Mouse (Mus musculus): ENCODE measurements around the gene Frrs1.

Frrs1 gene

DNA sequence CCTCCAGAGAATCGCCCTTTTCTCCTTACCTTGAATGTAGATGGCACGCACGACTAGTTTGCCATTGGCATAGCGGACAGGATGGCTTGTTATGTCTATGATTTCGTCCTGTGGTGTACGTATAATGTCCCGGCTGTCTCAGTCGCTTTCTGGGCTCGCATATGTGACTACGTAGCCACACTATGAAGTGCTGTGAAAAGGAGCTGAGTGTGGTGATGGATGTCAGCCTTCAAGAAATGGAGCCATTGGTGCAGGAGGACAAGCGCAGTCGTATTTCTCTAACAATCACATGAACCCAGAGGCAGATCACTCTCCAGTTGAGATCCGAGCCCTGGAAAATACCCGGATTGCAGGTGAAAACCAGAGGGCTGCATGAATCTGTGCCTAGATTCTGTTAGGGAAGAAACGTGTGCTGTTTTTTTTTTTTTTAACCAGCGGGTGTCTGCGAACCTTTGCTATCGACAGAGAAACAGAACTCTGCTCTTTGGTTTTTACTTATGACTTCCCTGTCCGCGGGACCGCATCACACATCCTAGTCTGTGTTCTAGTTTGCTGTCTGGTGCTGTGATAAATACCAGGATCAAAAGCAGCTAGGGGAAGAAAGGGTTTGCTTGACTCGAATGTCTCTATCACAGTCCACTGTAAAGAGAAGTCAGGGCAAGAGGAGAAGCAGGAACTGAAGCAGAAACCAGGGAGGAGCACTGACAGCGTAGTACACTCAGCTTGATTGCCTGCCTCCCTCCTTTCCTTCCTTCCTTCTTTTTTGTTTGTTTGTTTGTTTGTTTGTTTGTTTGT is 22.4 kb upstream of the Frrs1 start:
- ChIA-PET CTCF (interaction anchor here in 3 of 4 experiments (0.7 to 3.4 kb wide), 18 partner anchors 14 to 900 kb away, joined by 3 to 20 read pairs (median 6); partner anchors contain the start of gene Dbt (in 1 of the 3)), POLR2A (interaction anchor here (0.6 to 2.8 kb wide), 23 partner anchors 12 to 572 kb away, joined by 3 to 18 read pairs (median 4); partner anchors contain the start of genes Frrs1 (in 2 of the 4), Agl (in 1 of the 4) and Rtca (in 1 of the 4))

GRCm38 (mm10) chr3:116841311-116841710 is 18.0 kb upstream of the Frrs1 start:
- CTCF ChIA-PET, result interaction anchor here in 2 of 4 experiments (0.6 to 0.9 kb wide), 5 partner anchors 15 to 501 kb away, joined by 3 to 4 read pairs (median 4); partner anchors contain the start of gene Dbt (in 1 of the 2)

DNA sequence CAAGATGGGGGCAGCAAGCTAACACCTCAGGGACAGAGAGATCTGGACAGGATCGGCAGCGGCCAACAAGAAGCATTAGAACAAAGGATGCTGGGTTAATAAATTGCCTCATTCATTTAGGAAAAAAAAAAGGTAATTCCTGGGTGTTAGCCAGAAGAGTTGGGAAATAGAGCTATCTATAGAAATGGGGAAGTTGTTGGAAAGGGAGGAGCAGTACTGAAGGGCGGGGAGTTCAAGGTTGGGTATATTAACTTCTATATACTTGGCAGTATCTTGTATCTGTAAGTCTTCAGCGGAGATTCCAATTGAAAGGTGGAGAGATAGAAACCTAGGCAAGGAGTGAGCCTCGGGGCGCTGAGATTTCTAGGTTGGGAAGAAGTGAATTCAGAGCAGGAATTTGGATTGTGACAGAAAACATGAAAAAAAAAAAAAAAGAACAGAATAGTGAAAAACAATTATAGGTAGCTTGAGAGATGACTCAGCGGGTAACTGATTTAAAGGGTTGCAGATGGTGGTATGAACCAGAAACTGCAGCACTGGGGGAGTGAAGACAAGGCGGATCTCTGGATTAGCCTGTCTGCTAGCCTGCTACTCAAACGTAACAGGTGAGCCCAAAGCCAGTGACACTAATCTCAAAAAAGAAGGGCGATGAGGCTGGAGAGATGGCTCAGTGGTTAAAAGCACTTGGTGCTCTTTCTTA is 14.2 kb upstream of the Frrs1 start:
- ChIA-PET POLR2A (interaction anchor here in 2 of 4 experiments (0.6 to 1.9 kb wide), 3 partner anchors 16 to 224 kb away, joined by 3 to 6 read pairs (median 3); no protein-coding TSS in a partner anchor), CTCF (interaction anchor here in 1 of 4 experiments (0.5 to 0.7 kb wide), 2 partner anchors 49 to 364 kb away, joined by 3 read pairs; no protein-coding TSS in a partner anchor)

More at GRCm38 (mm10) chr3:116841311-116841710, 18.0 kb upstream of the Frrs1 start:
- POLR2A ChIA-PET, result interaction anchor here (0.6 to 2.5 kb wide), 13 partner anchors 11 to 511 kb away, joined by 3 to 16 read pairs (median 4); partner anchors contain the start of gene Frrs1 (in 1 of the 4)

GRCm38 (mm10) chr3:116846084-116846483 is 13.2 kb upstream of the Frrs1 start:
- POLR2A ChIA-PET, result interaction anchor here in 2 of 4 experiments (1.3 to 1.9 kb wide), 2 partner anchors 15 to 25 kb away, joined by 3 to 6 read pairs; no protein-coding TSS in a partner anchor
- CTCF ChIA-PET, result no interaction called here

- ChIA-PET CTCF (no interaction called here), POLR2A (no interaction called here)
Observed at GRCm38 (mm10) chr3:116848099-116848498, 11.2 kb upstream of the Frrs1 start.

GRCm38 (mm10) chr3:116848936-116849335 is 10.3 kb upstream of the Frrs1 start:
- CTCF ChIA-PET, result no interaction called here
- POLR2A ChIA-PET, result interaction anchor here in 3 of 4 experiments (0.6 to 0.7 kb wide), 3 partner anchors 13 to 1200 kb away, joined by 3 to 5 read pairs (median 4); no protein-coding TSS in a partner anchor

DNA sequence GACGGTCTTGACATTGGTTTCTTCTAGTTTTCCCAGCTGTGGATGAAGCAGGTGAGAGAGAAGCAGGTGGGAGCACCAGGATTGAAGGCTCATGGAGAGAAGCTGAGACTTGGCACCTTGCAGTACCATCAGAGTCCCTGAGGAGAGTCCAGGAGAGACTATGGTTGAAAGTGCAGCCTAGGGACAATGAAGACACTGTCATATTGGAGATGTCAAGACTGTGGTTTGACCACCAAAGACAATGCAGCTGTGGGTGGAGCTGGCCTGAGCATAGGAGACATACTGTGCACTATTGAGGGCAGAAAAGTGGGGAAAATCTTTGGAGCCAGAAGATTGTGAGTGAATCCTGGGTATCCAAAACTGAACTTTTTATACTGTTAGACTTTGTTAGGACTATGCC is 8.9 kb upstream of the Frrs1 start:
- ChIA-PET POLR2A (interaction anchor here in 1 of 4 experiments (0.8 to 0.9 kb wide), 2 partner anchors 9 to 11 kb away, joined by 3 read pairs; partner anchors contain the start of gene Frrs1), CTCF (no interaction called here)

DNA sequence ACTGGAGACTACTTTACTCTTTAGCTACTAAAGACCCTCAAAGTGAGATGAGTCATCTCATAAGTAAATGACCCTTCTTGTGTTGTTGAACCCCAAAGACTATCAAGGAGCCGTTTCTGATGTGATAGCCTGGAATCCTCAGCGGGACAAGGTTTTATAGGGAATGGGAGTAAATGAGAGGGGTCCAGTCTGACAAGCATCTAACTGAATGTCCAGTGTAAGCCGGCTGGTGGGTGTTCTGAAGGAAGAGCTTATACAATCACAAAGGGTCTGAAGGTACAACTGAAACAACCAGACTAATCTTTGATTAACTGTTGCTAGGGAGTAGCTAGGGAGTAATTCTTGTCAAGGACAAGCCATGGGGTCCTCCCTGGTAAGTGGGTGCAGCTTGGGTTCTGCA is 6.8 kb upstream of the Frrs1 start:
- CTCF ChIA-PET, result no interaction called here
- POLR2A ChIA-PET, result interaction anchor here in 2 of 4 experiments (0.6 to 1.3 kb wide), 6 partner anchors 9 to 1226 kb away, joined by 3 to 4 read pairs (median 3); no protein-coding TSS in a partner anchor

GRCm38 (mm10) chr3:116857611-116858010 is 1.7 kb upstream of the Frrs1 start:
- ChIA-PET POLR2A (interaction anchor here in 1 of 4 experiments (0.8 to 1.3 kb wide), 4 partner anchors 11 to 23 kb away, joined by 3 to 6 read pairs (median 4); no protein-coding TSS in a partner anchor), CTCF (interaction anchor here in 2 of 4 experiments (0.5 kb wide), 2 partner anchors 67 to 532 kb away, joined by 3 to 4 read pairs; no protein-coding TSS in a partner anchor)

DNA sequence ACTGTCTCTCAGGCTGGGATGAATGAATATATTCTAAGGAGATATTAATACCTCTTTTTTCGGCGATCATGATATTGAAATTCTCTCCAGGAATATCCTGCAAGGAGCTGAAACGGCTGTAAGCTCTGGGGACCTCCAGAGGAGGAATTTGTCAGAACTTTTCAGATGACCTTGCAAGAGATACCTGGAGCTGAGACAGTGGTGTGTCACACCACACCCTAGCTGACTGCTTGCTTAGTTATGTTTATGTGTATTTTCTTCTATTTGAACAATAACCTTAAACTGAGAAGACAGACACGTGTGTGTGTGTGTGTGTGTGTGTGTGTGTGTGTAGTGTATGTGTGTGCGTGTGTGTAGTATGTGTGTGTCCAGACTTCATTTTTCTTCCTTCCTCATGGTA is 488 bp downstream of the Frrs1 start:
- ChIA-PET CTCF (interaction anchor here in 2 of 4 experiments (0.6 to 1.0 kb wide), 2 partner anchors 8 to 519 kb away, joined by 3 to 4 read pairs; no protein-coding TSS in a partner anchor), POLR2A (interaction anchor here in 3 of 4 experiments (0.5 to 4.5 kb wide), 15 partner anchors 9 to 853 kb away, joined by 3 to 24 read pairs (median 3); partner anchors contain the start of gene Dbt (in 1 of the 3))

DNA sequence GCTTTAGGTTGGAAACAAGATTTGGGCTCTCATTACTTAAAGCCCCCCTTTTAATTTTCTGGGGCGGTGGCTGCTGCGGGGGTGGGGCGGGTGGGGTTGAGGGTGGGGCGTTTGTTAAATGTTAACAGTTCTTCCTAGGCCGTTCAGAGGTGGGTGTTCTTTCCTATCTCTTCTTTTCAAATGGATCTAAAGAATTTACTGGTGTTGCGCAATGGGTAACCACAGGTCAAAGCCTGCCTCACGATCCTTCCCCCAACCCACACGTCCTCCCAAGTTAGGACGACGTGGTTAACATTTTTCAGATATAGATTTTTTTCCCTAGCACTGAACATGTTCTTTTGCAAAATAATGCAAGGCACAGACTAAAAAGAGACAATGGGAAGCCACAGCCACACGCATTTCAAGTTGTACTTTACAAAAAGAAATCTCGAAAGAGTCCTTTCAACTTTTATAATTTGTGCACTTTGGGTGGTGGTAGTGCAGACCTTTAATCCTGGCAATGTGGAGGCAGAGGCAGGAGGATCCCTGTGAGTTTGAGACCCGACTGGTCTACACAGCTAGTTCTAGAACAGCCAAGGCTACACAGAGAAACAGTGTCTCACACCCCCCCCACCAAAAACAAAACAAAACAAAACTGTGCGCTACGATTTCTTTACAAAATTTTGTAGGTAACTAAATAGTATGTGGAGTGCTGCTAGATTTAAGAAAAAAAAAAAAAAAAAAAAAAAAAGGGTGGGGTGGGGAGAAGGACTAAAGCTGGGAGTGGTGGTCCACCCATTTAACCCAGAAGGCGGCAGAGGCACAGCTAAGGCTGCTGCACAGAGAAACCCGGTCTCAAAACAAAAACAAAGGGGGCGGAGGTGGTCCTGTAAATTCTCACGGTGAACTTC is 1.3 kb downstream of the Frrs1 start:
- POLR2A ChIA-PET, result interaction anchor here (0.5 to 4.5 kb wide), 27 partner anchors 8 to 854 kb away, joined by 3 to 24 read pairs (median 3); partner anchors contain the start of genes Rtca (in 1 of the 4) and Sass6 (in 1 of the 4)
- CTCF ChIA-PET, result interaction anchor here (0.5 to 1.0 kb wide), 6 partner anchors 21 to 520 kb away, joined by 4 to 6 read pairs (median 4); no protein-coding TSS in a partner anchor

DNA sequence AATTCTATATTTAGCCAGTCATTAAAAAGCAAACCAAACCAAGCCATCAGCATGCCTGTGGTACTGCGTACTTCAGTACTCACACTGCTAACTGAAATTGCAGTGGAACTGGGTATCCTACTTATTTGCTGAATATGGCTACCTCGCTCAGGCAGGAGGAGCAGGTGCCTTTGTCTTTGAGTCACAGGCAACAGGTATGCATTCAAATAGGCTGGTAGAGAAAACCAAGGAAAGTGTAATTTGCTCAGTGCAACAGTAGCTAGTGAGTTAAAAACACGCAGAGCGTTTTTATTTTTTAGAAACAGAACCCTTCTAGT is 1.9 kb downstream of the Frrs1 start:
- POLR2A ChIA-PET, result interaction anchor here (0.5 to 4.5 kb wide), 19 partner anchors 9 to 853 kb away, joined by 3 to 24 read pairs (median 4); partner anchors contain the start of genes Rtca (in 1 of the 4) and Sass6 (in 1 of the 4)
- CTCF ChIA-PET, result interaction anchor here in 3 of 4 experiments (0.5 to 0.7 kb wide), 7 partner anchors 21 to 1322 kb away, joined by 3 to 15 read pairs (median 5); no protein-coding TSS in a partner anchor

DNA sequence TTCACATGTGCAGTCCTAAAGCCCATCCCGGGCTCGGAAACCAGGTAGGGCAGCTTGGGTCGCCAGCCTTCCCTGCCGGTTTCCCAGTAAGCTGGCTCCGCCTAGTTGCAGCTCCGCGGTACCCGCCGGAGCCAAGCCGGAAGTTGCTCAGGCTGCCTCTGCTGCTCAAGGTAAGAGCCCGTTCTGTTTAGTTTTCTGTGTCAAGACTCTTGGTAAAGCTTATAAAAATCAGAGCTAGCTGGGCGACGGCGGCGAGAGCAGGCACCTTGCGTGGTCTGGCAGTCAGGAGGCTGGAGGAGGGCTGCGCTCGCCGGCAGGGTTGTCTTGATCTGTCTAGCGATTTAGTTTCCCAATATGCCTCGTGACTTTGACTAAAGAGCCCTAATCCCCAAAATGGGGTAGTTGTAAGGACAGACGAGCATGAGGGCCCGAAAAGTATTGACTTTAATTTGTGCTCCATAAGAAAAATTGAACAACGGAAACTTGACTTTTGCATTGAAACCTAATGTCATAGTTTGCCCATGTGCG is 2.3 kb downstream of the Frrs1 start:
- CTCF ChIA-PET, result interaction anchor here in 3 of 4 experiments (0.5 to 0.7 kb wide), 7 partner anchors 20 to 1322 kb away, joined by 3 to 15 read pairs (median 5); no protein-coding TSS in a partner anchor
- POLR2A ChIA-PET, result interaction anchor here (0.5 to 4.5 kb wide), 19 partner anchors 9 to 854 kb away, joined by 3 to 24 read pairs (median 4); partner anchors contain the start of genes Rtca (in 1 of the 4) and Sass6 (in 1 of the 4)

DNA sequence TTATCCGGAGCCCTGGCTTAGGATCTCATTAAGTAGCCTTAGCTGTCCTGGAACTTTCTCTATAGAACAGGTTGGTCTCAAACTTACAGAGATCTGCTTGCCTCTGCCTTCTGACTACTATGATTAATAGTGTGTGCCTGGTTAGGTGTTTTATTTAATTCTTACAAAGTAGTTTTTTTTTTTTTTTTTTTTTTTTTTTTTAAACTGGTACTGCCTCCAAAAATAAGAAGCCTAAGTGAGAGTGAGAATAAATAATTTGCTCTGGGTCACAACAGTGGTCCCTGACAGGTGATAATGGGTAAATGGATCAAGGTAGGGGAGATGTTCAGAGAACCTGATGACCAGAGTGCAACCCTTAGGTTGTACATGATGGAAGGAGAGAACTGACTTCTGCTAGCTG is 3.4 kb downstream of the Frrs1 start:
- CTCF ChIA-PET, result interaction anchor here in 1 of 4 experiments (0.6 to 0.7 kb wide), 2 partner anchors 112 to 831 kb away, joined by 8 to 15 read pairs; no protein-coding TSS in a partner anchor
- POLR2A ChIA-PET, result interaction anchor here (0.6 to 4.5 kb wide), 7 partner anchors 8 to 144 kb away, joined by 3 to 24 read pairs (median 5); no protein-coding TSS in a partner anchor

- POLR2A ChIA-PET, result interaction anchor here in 2 of 4 experiments (0.7 to 2.0 kb wide), 4 partner anchors 10 to 34 kb away, joined by 3 to 5 read pairs (median 4); no protein-coding TSS in a partner anchor
- CTCF ChIA-PET, result interaction anchor here in 1 of 4 experiments (0.7 to 1.3 kb wide), 2 partner anchors 9 to 28 kb away, joined by 4 read pairs; no protein-coding TSS in a partner anchor
Observed at GRCm38 (mm10) chr3:116864421-116864820, 5.2 kb downstream of the Frrs1 start.

GRCm38 (mm10) chr3:116865199-116865636 is 6.0 kb downstream of the Frrs1 start:
- CTCF ChIA-PET, result no interaction called here
- POLR2A ChIA-PET, result interaction anchor here in 2 of 4 experiments (0.8 to 2.0 kb wide), 3 partner anchors 24 to 29 kb away, joined by 3 to 5 read pairs (median 3); no protein-coding TSS in a partner anchor

Measured in embryonic stem cell, embryonic (primary cell).